Mouse (Mus musculus) lung, postnatal 0 days (tissue): Measurements from ENCODE around the gene Tmem175.

Experiments used
- CTCF ChIP-seq: IDR thresholded peaks from 2 replicates; pipeline ENCODE4 v1.5.1; 2016; ENCODE audit warnings: antibody characterized with exemption, mild to moderate bottlenecking
- EP300 ChIP-seq: IDR thresholded peaks from 2 replicates; pipeline ENCODE4 v1.6.1; 2016; ENCODE audit warnings: antibody characterized with exemption, mild to moderate bottlenecking, control low read depth

DNA sequence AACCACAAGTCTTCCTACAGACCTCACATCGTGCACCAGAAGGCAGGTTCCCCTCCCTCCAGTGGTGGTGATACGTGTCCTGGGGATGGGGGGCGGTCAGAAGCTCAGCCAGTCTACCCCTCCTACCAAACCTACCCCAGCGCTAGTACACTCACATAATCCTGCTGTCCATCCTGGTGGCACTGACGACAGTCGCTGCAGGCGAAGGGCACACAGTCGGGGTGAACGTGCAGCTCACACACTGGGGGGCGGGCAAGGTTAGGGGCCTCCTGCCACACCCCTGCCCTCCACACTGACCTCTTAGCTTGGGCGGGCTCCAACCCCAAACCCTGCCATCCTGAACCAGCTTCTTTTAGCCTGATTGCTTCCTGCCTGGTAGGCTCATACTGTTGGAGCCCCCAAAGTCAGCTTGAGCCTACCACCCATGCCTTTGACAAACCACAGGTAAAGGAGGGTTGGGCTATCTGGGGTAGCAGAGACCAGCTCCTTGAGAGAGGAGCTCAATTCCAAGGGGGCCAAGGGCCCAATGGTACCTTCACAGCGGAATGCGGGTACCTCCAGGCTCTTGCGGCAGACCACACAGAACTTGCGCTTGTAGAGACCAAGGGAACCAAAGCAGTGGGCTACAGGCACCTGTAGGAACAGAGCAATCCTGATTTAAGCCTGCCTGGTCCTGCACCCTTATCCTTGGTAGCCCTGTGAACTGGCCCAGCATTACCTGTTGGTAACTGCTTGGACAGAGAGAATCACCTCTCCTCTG is 26.5 kb downstream of the Tmem175 start:
- TF ChIP-seq CTCF: no peak
- no peak for TF ChIP-seq EP300
